Mouse (Mus musculus): ENCODE measurements at regions not wholly inside any gene's neighbourhood (a gene's known extent, or its start where the extent isn't known, plus 50 kb on each side); places are given as distances from the start of the nearest gene placed in this dataset.

- H3K4me3 ChIP-seq (ENCODE audit: low read depth, low read length) = no peak overlapping the region
- H3K4me2 ChIP-seq (replicated peaks; ENCODE audit: low read depth, low read length) = no peak overlapping the region
- WGBS = 86% methylated on average over 2 of the region's 2 CpGs
- no peak overlapping the region for H3K9ac ChIP-seq (ENCODE audit: low read depth, low read length)
- H3K27ac ChIP-seq (ENCODE audit: low read depth, low read length) = no peak overlapping the region
- no peak for ATAC-seq (ENCODE audit: low FRiP score)
- DNase-seq (ENCODE audit: low spot score) = no peak
- no peaks in the 10 kb centered on the region for H3K36me3 ChIP-seq (ENCODE audit: control insufficient read depth, insufficient read depth, low read length)
- H3K9me3 ChIP-seq (ENCODE audit: control insufficient read depth, low read length) = no peaks in the 10 kb centered on the region
- H3K27me3 ChIP-seq (ENCODE audit: control insufficient read depth, insufficient read depth, low read length) = no peaks in the 10 kb centered on the region
- no peaks in the 10 kb centered on the region for H3K4me1 ChIP-seq (replicated peaks; ENCODE audit: control insufficient read depth, insufficient read depth, low read length)
Measured at GRCm38 (mm10) chr15:93661801-93662200, 66.1 kb upstream of the Prickle1 start.

GRCm38 (mm10) chr15:93660952-93661648 is 65.4 kb upstream of the Prickle1 start:
- H3K9ac ChIP-seq (ENCODE audit: low read depth, low read length) = no peak overlapping the region
- H3K4me3 ChIP-seq (ENCODE audit: low read depth, low read length) = no peak overlapping the region
- 94% methylated on average over 14 of the region's 14 CpGs for WGBS
- H3K9me3 ChIP-seq (ENCODE audit: control insufficient read depth, low read length) = no peaks in the 10 kb centered on the region
- DNase-seq (ENCODE audit: low spot score) (no peak), ATAC-seq (ENCODE audit: low FRiP score) (no peak)
- H3K27ac ChIP-seq (ENCODE audit: low read depth, low read length) = no peak overlapping the region
- no peaks in the 10 kb centered on the region for H3K27me3 ChIP-seq (ENCODE audit: control insufficient read depth, insufficient read depth, low read length)
- no peaks in the 10 kb centered on the region for H3K36me3 ChIP-seq (ENCODE audit: control insufficient read depth, insufficient read depth, low read length)
- H3K4me1 ChIP-seq (replicated peaks; ENCODE audit: control insufficient read depth, insufficient read depth, low read length) = no peaks in the 10 kb centered on the region
- no peak overlapping the region for H3K4me2 ChIP-seq (replicated peaks; ENCODE audit: low read depth, low read length)

GRCm38 (mm10) chr15:93657171-93657570 is 61.5 kb upstream of the Prickle1 start:
- 86% methylated on average over 6 of the region's 6 CpGs for WGBS
- H3K4me1 ChIP-seq (replicated peaks; ENCODE audit: control insufficient read depth, insufficient read depth, low read length) = no peaks in the 10 kb centered on the region
- no peak overlapping the region for H3K27ac ChIP-seq (ENCODE audit: low read depth, low read length)
- no peaks in the 10 kb centered on the region for H3K9me3 ChIP-seq (ENCODE audit: control insufficient read depth, low read length)
- DNase-seq (ENCODE audit: low spot score) = no peak
- no peak for ATAC-seq (ENCODE audit: low FRiP score)
- H3K36me3 ChIP-seq (ENCODE audit: control insufficient read depth, insufficient read depth, low read length) = no peaks in the 10 kb centered on the region
- no peak overlapping the region for H3K4me3 ChIP-seq (ENCODE audit: low read depth, low read length)
- no peak overlapping the region for H3K4me2 ChIP-seq (replicated peaks; ENCODE audit: low read depth, low read length)
- no peaks in the 10 kb centered on the region for H3K27me3 ChIP-seq (ENCODE audit: control insufficient read depth, insufficient read depth, low read length)
- no peak overlapping the region for H3K9ac ChIP-seq (ENCODE audit: low read depth, low read length)

- no peak overlapping the region for H3K9ac ChIP-seq (ENCODE audit: low read depth, low read length)
- DNase-seq (ENCODE audit: low spot score) = no peak
- 72% methylated on average over 6 of the region's 6 CpGs for WGBS
- no peaks in the 10 kb centered on the region for H3K4me1 ChIP-seq (replicated peaks; ENCODE audit: control insufficient read depth, insufficient read depth, low read length)
- no peak overlapping the region for H3K27ac ChIP-seq (ENCODE audit: low read depth, low read length)
- no peak for ATAC-seq (ENCODE audit: low FRiP score)
- no peaks in the 10 kb centered on the region for H3K36me3 ChIP-seq (ENCODE audit: control insufficient read depth, insufficient read depth, low read length)
- no peak overlapping the region for H3K4me2 ChIP-seq (replicated peaks; ENCODE audit: low read depth, low read length)
- no peaks in the 10 kb centered on the region for H3K27me3 ChIP-seq (ENCODE audit: control insufficient read depth, insufficient read depth, low read length)
- no peak overlapping the region for H3K4me3 ChIP-seq (ENCODE audit: low read depth, low read length)
- H3K9me3 ChIP-seq (ENCODE audit: control insufficient read depth, low read length) = no peaks in the 10 kb centered on the region
Measured at GRCm38 (mm10) chr15:93656713-93657112, 61.0 kb upstream of the Prickle1 start.

GRCm38 (mm10) chr15:93655743-93656142 is 60.1 kb upstream of the Prickle1 start:
- 95% methylated on average over 6 of the region's 6 CpGs for WGBS
- DNase-seq (ENCODE audit: low spot score) (no peak), ATAC-seq (ENCODE audit: low FRiP score) (no peak)
- no peaks in the 10 kb centered on the region for H3K36me3 ChIP-seq (ENCODE audit: control insufficient read depth, insufficient read depth, low read length)
- no peak overlapping the region for H3K4me2 ChIP-seq (replicated peaks; ENCODE audit: low read depth, low read length)
- no peaks in the 10 kb centered on the region for H3K27me3 ChIP-seq (ENCODE audit: control insufficient read depth, insufficient read depth, low read length)
- no peak overlapping the region for H3K27ac ChIP-seq (ENCODE audit: low read depth, low read length)
- H3K9me3 ChIP-seq (ENCODE audit: control insufficient read depth, low read length) = no peaks in the 10 kb centered on the region
- H3K9ac ChIP-seq (ENCODE audit: low read depth, low read length) = no peak overlapping the region
- H3K4me3 ChIP-seq (ENCODE audit: low read depth, low read length) = no peak overlapping the region
- H3K4me1 ChIP-seq (replicated peaks; ENCODE audit: control insufficient read depth, insufficient read depth, low read length) = no peaks in the 10 kb centered on the region

- DNase-seq (ENCODE audit: low spot score) (no peak), ATAC-seq (ENCODE audit: low FRiP score) (no peak)
- H3K36me3 ChIP-seq (ENCODE audit: control insufficient read depth, insufficient read depth, low read length) = no peaks in the 10 kb centered on the region
- H3K4me2 ChIP-seq (replicated peaks; ENCODE audit: low read depth, low read length) = no peak overlapping the region
- no peak overlapping the region for H3K27ac ChIP-seq (ENCODE audit: low read depth, low read length)
- H3K27me3 ChIP-seq (ENCODE audit: control insufficient read depth, insufficient read depth, low read length) = no peaks in the 10 kb centered on the region
- no peaks in the 10 kb centered on the region for H3K4me1 ChIP-seq (replicated peaks; ENCODE audit: control insufficient read depth, insufficient read depth, low read length)
- WGBS = 84% methylated on average over 6 of the region's 6 CpGs
- H3K4me3 ChIP-seq (ENCODE audit: low read depth, low read length) = no peak overlapping the region
- H3K9me3 ChIP-seq (ENCODE audit: control insufficient read depth, low read length) = no peaks in the 10 kb centered on the region
- no peak overlapping the region for H3K9ac ChIP-seq (ENCODE audit: low read depth, low read length)
Measured at GRCm38 (mm10) chr15:93655243-93655642, 59.6 kb upstream of the Prickle1 start.

GRCm38 (mm10) chr15:93653378-93653777 is 57.7 kb upstream of the Prickle1 start:
- ATAC-seq (ENCODE audit: low FRiP score) = no peak
- Histone ChIP-seq H3K27ac (ENCODE audit: low read depth, low read length) (no peak overlapping the region), H3K9ac (ENCODE audit: low read depth, low read length) (no peak overlapping the region), H3K4me3 (ENCODE audit: low read depth, low read length) (no peak overlapping the region), H3K4me1 (replicated peaks; ENCODE audit: control insufficient read depth, insufficient read depth, low read length) (no peaks in the 10 kb centered on the region), H3K4me2 (replicated peaks; ENCODE audit: low read depth, low read length) (no peak overlapping the region), H3K27me3 (ENCODE audit: control insufficient read depth, insufficient read depth, low read length) (no peaks in the 10 kb centered on the region), H3K36me3 (ENCODE audit: control insufficient read depth, insufficient read depth, low read length) (no peaks in the 10 kb centered on the region), H3K9me3 (ENCODE audit: control insufficient read depth, low read length) (no peaks in the 10 kb centered on the region)
- 88% methylated on average over 1 of the region's 1 CpGs for WGBS
- DNase-seq (ENCODE audit: low spot score) = no peak

GRCm38 (mm10) chr15:93650981-93651757 is 55.5 kb upstream of the Prickle1 start:
- WGBS = 78% methylated on average over 14 of the region's 14 CpGs
- DNase-seq (ENCODE audit: low spot score) (no peak), ATAC-seq (ENCODE audit: low FRiP score) (no peak)
- no peak overlapping the region for H3K9ac ChIP-seq (ENCODE audit: low read depth, low read length)
- no peak overlapping the region for H3K4me2 ChIP-seq (replicated peaks; ENCODE audit: low read depth, low read length)
- no peak overlapping the region for H3K4me3 ChIP-seq (ENCODE audit: low read depth, low read length)
- no peaks in the 10 kb centered on the region for H3K27me3 ChIP-seq (ENCODE audit: control insufficient read depth, insufficient read depth, low read length)
- no peaks in the 10 kb centered on the region for H3K9me3 ChIP-seq (ENCODE audit: control insufficient read depth, low read length)
- no peaks in the 10 kb centered on the region for H3K36me3 ChIP-seq (ENCODE audit: control insufficient read depth, insufficient read depth, low read length)
- no peaks in the 10 kb centered on the region for H3K4me1 ChIP-seq (replicated peaks; ENCODE audit: control insufficient read depth, insufficient read depth, low read length)
- H3K27ac ChIP-seq (ENCODE audit: low read depth, low read length) = no peak overlapping the region

- ATAC-seq (ENCODE audit: low FRiP score) = no peak
- Histone ChIP-seq H3K36me3 (ENCODE audit: control insufficient read depth, insufficient read depth, low read length) (no peaks in the 10 kb centered on the region), H3K9me3 (ENCODE audit: control insufficient read depth, low read length) (no peaks in the 10 kb centered on the region), H3K4me2 (replicated peaks; ENCODE audit: low read depth, low read length) (no peak overlapping the region), H3K4me3 (ENCODE audit: low read depth, low read length) (no peak overlapping the region), H3K27ac (ENCODE audit: low read depth, low read length) (no peak overlapping the region), H3K27me3 (ENCODE audit: control insufficient read depth, insufficient read depth, low read length) (no peaks in the 10 kb centered on the region), H3K9ac (ENCODE audit: low read depth, low read length) (no peak overlapping the region), H3K4me1 (replicated peaks; ENCODE audit: control insufficient read depth, insufficient read depth, low read length) (no peaks in the 10 kb centered on the region)
- WGBS = 94% methylated on average over 2 of the region's 2 CpGs
- no peak for DNase-seq (ENCODE audit: low spot score)
Measured at GRCm38 (mm10) chr15:93650009-93650522, 54.4 kb upstream of the Prickle1 start.
